Mouse (Mus musculus) CH12.LX (cell line): ENCODE data around the gene Prep. TPM values are rescaled to one million over a fixed set of nuclear protein-coding genes. Genes with fewer than 3 reads are reported as not detected.

ENCODE experiments used
- DNase-seq: peaks from one replicate; pipeline ENCODE4 v3.0.0-alpha.2; 2013; ENCODE audit errors: extremely low read depth
- H3K27ac ChIP-seq: 2 replicates; pipeline ENCODE4 v1.5.1; 2012; ENCODE audit warnings: low read depth, mild to moderate bottlenecking, control low read depth, moderate library complexity; ENCODE audit not compliant: insufficient read depth
- H3K27me3 ChIP-seq: replicated peaks from 2 replicates; pipeline ENCODE3; 2012; ENCODE audit warnings: inconsistent platforms
- H3K36me3 ChIP-seq, 2 experiments: replicated peaks in 1 of 2; 2 replicates each; pipeline versions ENCODE3 to v1.6.1; 2012; ENCODE audit warnings: inconsistent platforms in 1 of 2, low read length in 1 of 2, mild to moderate bottlenecking in 1 of 2, mixed read lengths in 1 of 2, moderate library complexity in 1 of 2; ENCODE audit not compliant: control insufficient read depth in 1 of 2, insufficient read depth in 1 of 2
- H3K4me1 ChIP-seq, 2 experiments: 2 replicates each; pipeline ENCODE4 v1.6.1; 2012; ENCODE audit warnings: inconsistent platforms in 1 of 2, moderate library complexity in 1 of 2; ENCODE audit not compliant: insufficient read depth in 2 of 2, control insufficient read depth in 1 of 2
- H3K4me2 ChIP-seq: 2 replicates; pipeline ENCODE4 v1.6.1; 2012; ENCODE audit warnings: low read depth, mild to moderate bottlenecking, control low read depth; ENCODE audit not compliant: poor library complexity, insufficient read depth, severe bottlenecking
- H3K4me3 ChIP-seq, 3 experiments: fragments of 150-350 bp in 1 of 3; sonication (generic) in 1 of 3; replicated peaks in 1 of 3; 2 replicates each; pipeline versions ENCODE3 to v1.5.1; 2011 to 2012; ENCODE audit warnings: low read depth in 2 of 3, low read length in 2 of 3, mild to moderate bottlenecking in 2 of 3, moderate library complexity in 2 of 3, control low read depth in 1 of 3, improper control_type of control experiment in 1 of 3, inconsistent platforms in 1 of 3, mixed read lengths in 1 of 3; ENCODE audit not compliant: poor library complexity in 1 of 3
- H3K79me2 ChIP-seq: replicated peaks from 2 replicates; pipeline ENCODE4 v1.6.1; 2012; ENCODE audit warnings: mild to moderate bottlenecking, moderate library complexity; ENCODE audit not compliant: control insufficient read depth, poor library complexity, insufficient read depth, severe bottlenecking; ENCODE audit errors: extremely low read depth
- H3K9ac ChIP-seq: 2 replicates; pipeline ENCODE4 v1.6.1; 2012; ENCODE audit warnings: low read depth, mild to moderate bottlenecking, control low read depth, moderate library complexity; ENCODE audit not compliant: insufficient read depth
- H3K9me3 ChIP-seq: replicated peaks from 2 replicates; pipeline ENCODE3; 2012; ENCODE audit warnings: low read length, inconsistent platforms, mixed read lengths
- CHD1 ChIP-seq: IDR thresholded peaks from 2 replicates; pipeline ENCODE4 v1.6.1; 2012; ENCODE audit warnings: low read depth, low read length, improper control_type of control experiment, inconsistent platforms
- CTCF ChIP-seq, 2 experiments: IDR thresholded peaks in 1 of 2; conservative IDR thresholded peaks in 1 of 2; 2 replicates each; pipeline ENCODE4 v1.5.1; 2011 to 2012; ENCODE audit warnings: low read depth in 2 of 2, low read length in 2 of 2, improper control_type of control experiment in 1 of 2, inconsistent platforms in 1 of 2, mild to moderate bottlenecking in 1 of 2, moderate library complexity in 1 of 2
- ETS1 ChIP-seq: conservative IDR thresholded peaks from 2 replicates; pipeline ENCODE4 v1.6.1; 2012; ENCODE audit warnings: low read depth, mild to moderate bottlenecking, inconsistent platforms, low read length, improper control_type of control experiment, moderate library complexity
- GABPA ChIP-seq: IDR thresholded peaks from 2 replicates; pipeline ENCODE4 v1.6.1; 2012; ENCODE audit warnings: low read depth, low read length, improper control_type of control experiment, inconsistent platforms; ENCODE audit not compliant: insufficient replicate concordance
- HCFC1 ChIP-seq: IDR thresholded peaks from 2 replicates; pipeline ENCODE4 v1.6.1; 2012; ENCODE audit warnings: low read depth, mild to moderate bottlenecking, inconsistent platforms, low read length, improper control_type of control experiment
- JUN ChIP-seq: IDR thresholded peaks from 2 replicates; pipeline ENCODE4 v1.6.1; 2011; ENCODE audit warnings: low read depth, mild to moderate bottlenecking, low read length, improper control_type of control experiment, moderate library complexity; ENCODE audit not compliant: insufficient read depth
- JUND ChIP-seq: conservative IDR thresholded peaks from 2 replicates; pipeline ENCODE4 v1.6.1; 2011; ENCODE audit warnings: low read depth, low read length, improper control_type of control experiment
- KAT2A ChIP-seq: IDR thresholded peaks from 2 replicates; pipeline ENCODE4 v1.6.1; 2012; ENCODE audit warnings: low read length, improper control_type of control experiment, inconsistent platforms; ENCODE audit not compliant: insufficient replicate concordance
- MAX ChIP-seq: IDR thresholded peaks from 2 replicates; pipeline ENCODE4 v1.6.1; 2011; ENCODE audit warnings: low read length, improper control_type of control experiment
- MEF2A ChIP-seq: IDR thresholded peaks from 2 replicates; pipeline ENCODE4 v1.6.1; 2014; ENCODE audit warnings: low read depth, mild to moderate bottlenecking, inconsistent platforms, low read length, improper control_type of control experiment, borderline replicate concordance
- MXI1 ChIP-seq: IDR thresholded peaks from 2 replicates; pipeline ENCODE4 v1.6.1; 2011; ENCODE audit warnings: mild to moderate bottlenecking, low read depth, low read length, improper control_type of control experiment
- NELFE ChIP-seq: IDR thresholded peaks from 2 replicates; pipeline ENCODE4 v1.6.1; 2011; ENCODE audit warnings: low read depth, low read length, improper control_type of control experiment
- PAX5 ChIP-seq: IDR thresholded peaks from 2 replicates; pipeline ENCODE4 v1.6.1; 2012; ENCODE audit warnings: low read length, inconsistent platforms, mixed read lengths
- POLR2A ChIP-seq: IDR thresholded peaks from 2 replicates; pipeline ENCODE4 v1.6.1; 2011; ENCODE audit warnings: low read depth, mild to moderate bottlenecking, improper control_type of control experiment, low read length
- POLR2AphosphoS2 ChIP-seq: IDR thresholded peaks from 2 replicates; pipeline ENCODE4 v1.6.1; 2011; ENCODE audit warnings: low read depth, low read length, improper control_type of control experiment
- RAD21 ChIP-seq: IDR thresholded peaks from 2 replicates; pipeline ENCODE4 v1.6.1; 2011; ENCODE audit warnings: low read depth, mild to moderate bottlenecking, low read length, improper control_type of control experiment, moderate library complexity
- RCOR1 ChIP-seq: conservative IDR thresholded peaks from 2 replicates; pipeline ENCODE4 v1.6.1; 2012; ENCODE audit warnings: low read depth, mild to moderate bottlenecking, inconsistent platforms, low read length, improper control_type of control experiment
- TBP ChIP-seq: conservative IDR thresholded peaks from 2 replicates; pipeline ENCODE4 v1.6.1; 2011; ENCODE audit warnings: low read depth, low read length, improper control_type of control experiment
- TCF12 ChIP-seq: IDR thresholded peaks from 2 replicates; pipeline ENCODE4 v1.6.1; 2014; ENCODE audit warnings: low read depth, mild to moderate bottlenecking, inconsistent platforms, low read length, improper control_type of control experiment
- USF1 ChIP-seq: IDR thresholded peaks from 2 replicates; pipeline ENCODE4 v1.6.1; 2014; ENCODE audit warnings: low read depth, mild to moderate bottlenecking, inconsistent platforms, low read length, improper control_type of control experiment
- USF2 ChIP-seq: conservative IDR thresholded peaks from 2 replicates; pipeline ENCODE4 v1.6.1; 2011; ENCODE audit warnings: low read depth, low read length, improper control_type of control experiment
- ZKSCAN1 ChIP-seq: IDR thresholded peaks from 2 replicates; pipeline ENCODE4 v1.6.1; 2012; ENCODE audit warnings: low read depth, inconsistent platforms, low read length, improper control_type of control experiment, borderline replicate concordance
- ZMIZ1 ChIP-seq: IDR thresholded peaks from 2 replicates; pipeline ENCODE4 v1.6.1; 2012; ENCODE audit warnings: low read depth, mild to moderate bottlenecking, inconsistent platforms, low read length, improper control_type of control experiment
- ZNF384 ChIP-seq: IDR thresholded peaks from 2 replicates; pipeline ENCODE4 v1.6.1; 2012; ENCODE audit warnings: low read depth, low read length, improper control_type of control experiment, inconsistent platforms
- dilution Hi-C: fragments of 300-500 bp; cut with MboI; formaldehyde crosslinking; loops from 2 replicates; pipeline ENCODE4 v1.14.3; 2020; ENCODE audit warnings: low sequenced_read_pairs; ENCODE audit not compliant: extremely low pct_unique_long_range_greater_than_20kb, extremely low pct_ligation_motif_present
- in situ Hi-C: fragments of 300-500 bp; cut with MboI; formaldehyde crosslinking; loops from 3 replicates; pipeline ENCODE4 v1.14.3; 2019; ENCODE audit warnings: low sequenced_read_pairs, low pct_ligation_motif_present, low pct_unique_long_range_greater_than_20kb, mixed read lengths
- polyA plus RNA-seq: library from polyadenylated mRNA; unstranded; fragments of >175 nt; gene quantifications from 2 replicates; pipeline ENCODE4 v1.2.1, GENCODE M21; 2012; ENCODE audit warnings: low read depth; ENCODE audit not compliant: insufficient read length
- total RNA-seq, 2 experiments: library from RNA; depleted of rRNA; stranded (reverse); fragments of 300-350 nt in 1 of 2; fragments of >200 nt in 1 of 2; gene quantifications; 2 replicates each; pipeline ENCODE4 v1.2.3; 2012 to 2014

Prep gene
- total and polyA plus RNA-seq, 3 experiments: 17.6 to 28.2 (median 25.7) TPM

DNA sequence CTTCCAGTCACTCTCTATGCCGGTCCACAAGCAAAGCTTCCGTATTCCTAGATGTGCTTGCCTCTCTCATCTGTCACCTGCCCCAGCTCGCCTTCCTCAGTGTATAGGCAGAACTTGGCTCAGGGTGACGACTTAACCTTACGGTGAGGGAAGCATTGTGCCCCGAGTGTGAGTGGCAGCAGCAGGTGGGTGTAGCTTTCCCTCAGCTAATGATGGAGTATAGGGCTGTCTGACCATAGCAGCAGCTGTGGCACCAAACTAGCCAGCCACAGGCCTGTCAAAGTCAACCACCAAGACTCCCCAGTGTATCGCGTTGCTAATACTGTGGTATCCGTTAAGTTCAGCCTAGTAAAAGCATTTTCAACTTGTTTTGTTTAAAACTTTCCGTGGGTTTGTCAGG, 9.6 kb downstream of the Prep start:
- in situ Hi-C loops: no loop called here
- Histone ChIP-seq H3K36me3 (peaks cover 63 to 90% of the 10 kb centered on the region in 2 experiments), H3K4me3 (peak overlapping the region in 1 of 3 experiments; percentile 17), H3K27ac (peak overlapping the region; percentile 20; the same call in 1 of the 2 replicates), H3K4me2 (no peak overlapping the region), H3K9me3 (no peaks in the 10 kb centered on the region), H3K4me1 (peaks cover 6 to 30% of the 10 kb centered on the region in 2 experiments), H3K27me3 (no peaks in the 10 kb centered on the region), H3K9ac (no peak overlapping the region), H3K79me2 (peaks cover 44% of the 10 kb centered on the region)
- TF ChIP-seq ZNF384: no peak
- no peak for TF ChIP-seq MXI1
- TF ChIP-seq MEF2A: no peak
- no peak for TF ChIP-seq USF2
- TF ChIP-seq ZKSCAN1: no peak
- no peak for TF ChIP-seq NELFE
- no peak for TF ChIP-seq GABPA
- no peak for TF ChIP-seq TCF12
- no peak for TF ChIP-seq ETS1
- dilution Hi-C loops: no loop called here
- no peak for DNase-seq

- Histone ChIP-seq H3K36me3 (peaks cover 60 to 90% of the 10 kb centered on the region in 2 experiments), H3K4me2 (no peak overlapping the region), H3K79me2 (peaks cover 41% of the 10 kb centered on the region), H3K4me3 (no peak overlapping the region), H3K9me3 (no peaks in the 10 kb centered on the region), H3K27me3 (no peaks in the 10 kb centered on the region), H3K27ac (no peak overlapping the region), H3K4me1 (peaks cover 5 to 30% of the 10 kb centered on the region in 2 experiments), H3K9ac (no peak overlapping the region)
- dilution Hi-C loops: no loop called here
- no peak for DNase-seq
- in situ Hi-C loops: no loop called here
- TF ChIP-seq POLR2AphosphoS2 (no peak), RAD21 (no peak), JUND (no peak), USF2 (no peak), HCFC1 (no peak), POLR2A (no peak), USF1 (no peak), JUN (no peak), KAT2A (no peak), ZMIZ1 (no peak), MAX (no peak), RCOR1 (no peak), PAX5 (no peak), CHD1 (no peak), TBP (no peak), CTCF (conservative IDR thresholded peaks at IDR 0.05 in 1 of 2, IDR thresholded peaks at IDR 0.05 in 1 of 2; ENCODE audit: low read depth in 2 of 2, low read length in 2 of 2) (no peak), TCF12 (no peak), GABPA (no peak), NELFE (no peak)
Measured at GRCm38 (mm10) chr10:45077353-45077752, 10.3 kb downstream of the Prep start.
